Mouse (Mus musculus) MEL (cell line): ENCODE results near the gene Dnah6. TPM values are rescaled to one million over a fixed set of nuclear protein-coding genes. Genes with fewer than 3 reads are reported as not detected.

Source experiments
- DNase-seq: peaks from one replicate; pipeline ENCODE4 v3.0.0; 2011; ENCODE audit warnings: low read depth, low spot score
- H3K27ac ChIP-seq: 2 replicates; pipeline ENCODE4 v1.5.1; 2012; ENCODE audit warnings: low read depth, mild to moderate bottlenecking, control low read depth, low read length, moderate library complexity; ENCODE audit not compliant: control insufficient read depth
- H3K27me3 ChIP-seq, 2 experiments: fragments of 150-350 bp in 1 of 2; sonication (generic) in 1 of 2; 2 replicates each; pipeline ENCODE4 v1.6.1; 2012; ENCODE audit warnings: low read length in 2 of 2, mild to moderate bottlenecking in 2 of 2, improper control_type of control experiment in 1 of 2, moderate library complexity in 1 of 2; ENCODE audit not compliant: insufficient read depth in 2 of 2, control insufficient read depth in 1 of 2
- H3K36me3 ChIP-seq, 2 experiments: 2 replicates each; pipeline ENCODE4 v1.6.1; 2012 to 2014; ENCODE audit warnings: low read length in 2 of 2, improper control_type of control experiment in 1 of 2, inconsistent platforms in 1 of 2, mild to moderate bottlenecking in 1 of 2; ENCODE audit not compliant: insufficient read depth in 2 of 2, control insufficient read depth in 1 of 2
- H3K4me1 ChIP-seq, 2 experiments: fragments of 150-350 bp in 1 of 2; sonication (generic) in 1 of 2; 2 replicates each; pipeline ENCODE4 v1.6.1; 2012; ENCODE audit warnings: low read length in 2 of 2, improper control_type of control experiment in 1 of 2, mild to moderate bottlenecking in 1 of 2; ENCODE audit not compliant: insufficient read depth in 2 of 2, control insufficient read depth in 1 of 2
- H3K4me3 ChIP-seq, 2 experiments: fragments of 150-350 bp in 1 of 2; sonication (generic) in 1 of 2; 2 replicates each; pipeline ENCODE4 v1.5.1; 2012; ENCODE audit warnings: low read depth in 2 of 2, low read length in 2 of 2, mild to moderate bottlenecking in 2 of 2, moderate library complexity in 2 of 2, control low read depth in 1 of 2, improper control_type of control experiment in 1 of 2; ENCODE audit not compliant: control insufficient read depth in 1 of 2, insufficient read depth in 1 of 2
- H3K79me2 ChIP-seq: 2 replicates; pipeline ENCODE4 v1.6.1; 2012; ENCODE audit warnings: mild to moderate bottlenecking, low read length, moderate library complexity; ENCODE audit not compliant: control insufficient read depth, poor library complexity, insufficient read depth
- H3K9ac ChIP-seq: 2 replicates; pipeline ENCODE4 v1.6.1; 2012; ENCODE audit warnings: low read depth, mild to moderate bottlenecking, control low read depth, low read length, moderate library complexity; ENCODE audit not compliant: control insufficient read depth, poor library complexity, severe bottlenecking
- H3K9me3 ChIP-seq: fragments of 150-350 bp; sonication (generic); replicated peaks from 2 replicates; pipeline ENCODE4 v1.6.1; 2012; ENCODE audit warnings: mild to moderate bottlenecking, low read length, improper control_type of control experiment, moderate library complexity; ENCODE audit not compliant: insufficient read depth
- CHD1 ChIP-seq: IDR thresholded peaks from 2 replicates; pipeline ENCODE4 v1.6.1; 2012; ENCODE audit warnings: low read depth, mild to moderate bottlenecking, inconsistent platforms, low read length, improper control_type of control experiment
- CTCF ChIP-seq, 3 experiments: IDR thresholded peaks in 2 of 3; conservative IDR thresholded peaks in 1 of 3; 2 replicates each; pipeline ENCODE4 v1.5.1; 2011 to 2012; ENCODE audit warnings: low read length in 3 of 3, low read depth in 2 of 3, mild to moderate bottlenecking in 2 of 3, improper control_type of control experiment in 1 of 3, inconsistent platforms in 1 of 3, mixed read lengths in 1 of 3, moderate library complexity in 1 of 3; ENCODE audit not compliant: control insufficient read depth in 1 of 3, insufficient read depth in 1 of 3, poor library complexity in 1 of 3, severe bottlenecking in 1 of 3
- E2F4 ChIP-seq: IDR thresholded peaks from 2 replicates; pipeline ENCODE4 v1.6.1; 2011; ENCODE audit warnings: low read depth, low read length, improper control_type of control experiment, borderline replicate concordance
- EP300 ChIP-seq, 2 experiments: IDR thresholded peaks; 2 replicates each; pipeline ENCODE4 v1.6.1; 2011; ENCODE audit warnings: improper control_type of control experiment in 2 of 2, low read length in 2 of 2, low read depth in 1 of 2, mild to moderate bottlenecking in 1 of 2
- JUND ChIP-seq: IDR thresholded peaks from 2 replicates; pipeline ENCODE4 v1.6.1; 2011; ENCODE audit warnings: low read depth, mild to moderate bottlenecking, improper control_type of control experiment, low read length
- MEF2A ChIP-seq: IDR thresholded peaks from 2 replicates; pipeline ENCODE4 v1.6.1; 2014; ENCODE audit warnings: low read depth, mild to moderate bottlenecking, inconsistent platforms, low read length, improper control_type of control experiment; ENCODE audit not compliant: poor library complexity, insufficient replicate concordance, severe bottlenecking; ENCODE audit errors: extremely low read depth
- RAD21 ChIP-seq: IDR thresholded peaks from 2 replicates; pipeline ENCODE4 v1.6.1; 2011; ENCODE audit warnings: mild to moderate bottlenecking, low read depth, low read length, improper control_type of control experiment
- RCOR1 ChIP-seq: IDR thresholded peaks from 2 replicates; pipeline ENCODE4 v1.6.1; 2012; ENCODE audit warnings: low read depth, mild to moderate bottlenecking, inconsistent platforms, low read length, improper control_type of control experiment
- SIN3A ChIP-seq: IDR thresholded peaks from 2 replicates; pipeline ENCODE4 v1.6.1; 2012; ENCODE audit warnings: low read length, improper control_type of control experiment, inconsistent platforms
- SMC3 ChIP-seq: IDR thresholded peaks from 2 replicates; pipeline ENCODE4 v1.6.1; 2011; ENCODE audit warnings: low read depth, low read length, improper control_type of control experiment
- TBP ChIP-seq: IDR thresholded peaks from 2 replicates; pipeline ENCODE4 v1.8.0; 2011; ENCODE audit warnings: low read depth, low read length, improper control_type of control experiment
- ZC3H11A ChIP-seq: IDR thresholded peaks from 2 replicates; pipeline ENCODE4 v1.6.1; 2012; ENCODE audit warnings: low read depth, mild to moderate bottlenecking, inconsistent platforms, low read length, improper control_type of control experiment
- ZMIZ1 ChIP-seq: IDR thresholded peaks from 2 replicates; pipeline ENCODE4 v1.6.1; 2012; ENCODE audit warnings: low read depth, mild to moderate bottlenecking, inconsistent platforms, low read length, improper control_type of control experiment, moderate library complexity
- polyA plus RNA-seq, 2 experiments: library from polyadenylated mRNA; stranded (reverse) in 1 of 2; unstranded in 1 of 2; fragments of >175 nt in 1 of 2; fragments of >200 nt in 1 of 2; gene quantifications; 2 replicates each; pipeline versions ENCODE4 v1.2.1 to v1.2.4; 2012; ENCODE audit warnings: low replicate concordance in 2 of 2, low read depth in 1 of 2; ENCODE audit not compliant: insufficient read length in 2 of 2, insufficient read depth in 1 of 2, missing spikeins in 1 of 2
- total RNA-seq: library from RNA; depleted of rRNA; stranded (reverse); fragments of 300-350 nt; gene quantifications from 2 replicates; pipeline ENCODE4 v1.2.3, GENCODE M21; 2012

The Dnah6 gene
- total and polyA plus RNA-seq, 3 experiments: not detected

DNA sequence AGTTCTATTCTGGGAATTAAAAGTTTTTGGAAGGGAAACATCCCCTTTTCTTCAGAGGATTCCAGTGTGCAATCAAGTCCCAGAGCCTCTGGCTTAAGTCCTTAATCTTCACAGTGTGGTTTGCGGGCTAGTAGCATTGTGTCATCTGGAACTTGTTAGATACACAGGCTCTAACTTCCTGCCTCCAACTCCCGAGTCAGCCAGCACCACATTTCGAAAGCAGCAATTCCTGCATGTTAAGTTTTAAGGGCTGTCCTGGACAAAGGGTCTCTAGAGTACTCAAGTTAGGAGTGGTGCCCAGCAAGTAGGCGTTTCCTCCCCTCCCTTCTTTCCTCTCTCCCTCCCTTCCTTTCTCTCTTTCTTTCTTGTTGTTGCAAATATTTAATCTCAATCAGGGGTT, 7.0 kb upstream of the Dnah6 start:
- H3K27me3 ChIP-seq: no peaks in the 10 kb centered on the region
- H3K9me3 ChIP-seq: no peaks in the 10 kb centered on the region
- no peak overlapping the region for H3K9ac ChIP-seq
- H3K36me3 ChIP-seq: no peaks in the 10 kb centered on the region
- DNase-seq: peak; percentile 53
- peak in 1 of 2 experiments; percentile 28; a peak in 1 of 4 replicates for TF ChIP-seq EP300 (IDR thresholded peaks at IDR 0.05; ENCODE audit: low read depth in 1 of 2, low read length in 2 of 2)
- TF ChIP-seq CHD1: no peak
- H3K4me3 ChIP-seq: no peak overlapping the region
- H3K4me1 ChIP-seq: no peaks in the 10 kb centered on the region
- no peak overlapping the region for H3K27ac ChIP-seq
- no peaks in the 10 kb centered on the region for H3K79me2 ChIP-seq

DNA sequence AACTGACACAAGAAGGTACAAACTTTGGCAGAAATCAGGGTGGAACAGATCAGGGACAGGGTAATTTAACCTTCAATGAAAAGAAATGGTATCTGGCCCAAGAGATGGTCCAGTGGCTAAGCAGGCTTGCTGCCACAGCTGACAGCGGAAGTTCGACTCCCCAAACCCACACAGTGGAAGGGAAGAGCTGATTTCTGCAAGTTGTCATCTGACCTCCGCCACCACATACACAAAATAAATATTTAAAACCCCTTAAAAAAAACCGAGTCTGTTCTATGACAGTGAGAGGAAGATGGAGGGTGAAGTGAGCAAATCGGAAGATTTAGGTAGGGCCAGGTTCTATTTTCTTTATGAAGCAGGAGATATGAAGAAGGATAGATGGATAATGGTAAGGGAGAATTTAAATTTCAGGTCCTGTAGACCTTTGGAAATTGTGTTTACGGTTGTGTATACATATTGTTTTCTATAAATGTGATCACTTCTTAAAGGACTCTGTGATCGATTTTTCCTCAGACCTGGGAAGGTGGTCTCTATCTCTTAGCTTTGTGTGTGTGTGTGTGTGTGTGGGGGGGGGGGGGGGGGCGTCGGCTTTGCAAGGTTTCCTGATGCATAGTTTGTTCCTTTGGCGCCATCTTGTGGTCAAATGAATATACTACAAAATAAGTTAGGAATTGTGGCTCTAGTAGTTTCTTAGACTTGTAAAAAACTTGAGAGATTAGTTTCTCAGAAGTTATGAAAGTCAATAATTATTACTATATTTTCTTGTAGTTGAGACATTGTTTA, 6.1 kb upstream of the Dnah6 start:
- Histone ChIP-seq H3K9ac (no peak overlapping the region), H3K27ac (no peak overlapping the region), H3K9me3 (no peaks in the 10 kb centered on the region), H3K27me3 (no peaks in the 10 kb centered on the region), H3K79me2 (no peaks in the 10 kb centered on the region), H3K36me3 (no peaks in the 10 kb centered on the region), H3K4me3 (no peak overlapping the region), H3K4me1 (no peaks in the 10 kb centered on the region)
- DNase-seq: peak; percentile 72
- TF ChIP-seq CTCF (IDR thresholded peaks at IDR 0.05 in 2 of 3, conservative IDR thresholded peaks at IDR 0.05 in 1 of 3; ENCODE audit: control insufficient read depth in 1 of 3, insufficient read depth in 1 of 3, low read depth in 2 of 3, low read length in 3 of 3, poor library complexity in 1 of 3, severe bottlenecking in 1 of 3) (peak in 2 of 3 experiments; percentile 47 to 57; a peak in 4 of 6 replicates), E2F4 (no peak), SIN3A (no peak), RCOR1 (no peak), TBP (no peak), SMC3 (peak; percentile 41), MEF2A (no peak), ZMIZ1 (no peak), RAD21 (peak; percentile 67), ZC3H11A (peak; percentile 48), JUND (no peak)
